Mouse (Mus musculus): ENCODE measurements around the gene Olfr745.

Gene Olfr745

DNA sequence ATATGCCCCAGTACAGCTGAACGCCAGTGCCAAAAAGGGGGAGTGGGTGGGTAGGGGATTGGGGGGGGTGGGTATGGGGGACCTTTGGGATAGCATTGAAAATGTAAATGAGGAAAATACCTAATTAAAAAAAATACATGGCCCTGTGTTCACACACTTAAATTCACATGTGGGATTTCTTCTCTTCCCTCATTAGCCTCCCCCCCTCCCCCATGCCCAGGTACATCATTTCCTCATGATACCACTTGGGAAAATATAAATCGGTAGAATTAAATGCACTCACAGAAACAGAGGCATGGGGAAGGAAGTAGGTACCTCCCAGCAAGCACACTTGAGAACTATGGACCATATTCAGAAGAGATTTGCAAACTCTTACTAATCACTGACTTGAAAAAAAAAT is at the start of gene Olfr745:
Gene Olfr745 (plus strand): TSS at position 301 of the 400 bp plus-strand sequence.
- no peak for DNase-seq (ENCODE audit: low read depth, low spot score)

DNA sequence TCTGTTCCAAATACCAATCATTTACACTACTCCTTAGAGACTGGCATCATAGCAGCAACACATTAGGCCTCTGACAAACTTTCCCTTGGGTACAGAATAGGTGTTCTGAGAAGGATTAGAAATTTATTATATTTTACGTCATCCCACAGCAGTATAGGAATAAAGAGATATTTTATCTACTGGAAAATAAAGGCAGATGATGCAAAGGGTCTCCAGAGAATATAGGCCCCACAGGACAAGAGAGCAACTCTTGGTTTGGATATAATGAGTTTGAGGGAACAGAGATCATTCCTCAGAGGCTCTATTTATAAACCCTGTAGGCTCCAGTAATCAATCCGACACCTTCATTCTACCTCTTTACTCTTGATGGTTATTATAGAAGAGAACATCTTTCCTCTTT is 24.6 kb upstream of the Olfr745 start, which contains the start of gene Olfr744:
Gene Olfr744 (plus strand): TSS at position 301 of the 400 bp plus-strand sequence.
- no peak for DNase-seq (ENCODE audit: low read depth, low spot score)

DNA sequence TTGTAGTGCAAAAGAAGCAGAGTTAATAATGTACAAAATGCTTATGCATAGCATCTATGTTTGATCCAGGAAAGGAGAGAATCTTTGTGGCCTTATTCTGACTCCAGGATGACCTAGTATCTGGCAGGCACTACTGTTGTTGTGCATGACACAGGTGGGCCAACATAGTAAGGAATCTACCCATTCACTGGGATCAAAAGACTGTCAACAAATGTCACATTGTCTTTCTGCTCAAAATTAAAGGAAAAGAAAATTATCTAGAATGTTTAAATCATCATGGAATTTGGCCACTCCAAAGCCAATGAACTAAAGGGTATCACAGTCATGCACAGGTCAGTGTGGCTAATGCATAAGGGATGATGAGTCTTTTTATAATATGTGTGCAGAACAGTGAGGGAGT is 7.6 kb downstream of the Olfr745 start, which contains the start of gene Olfr746:
Gene Olfr746 (plus strand): TSS at position 301 of the 400 bp plus-strand sequence.
- DNase-seq (ENCODE audit: low read depth, low spot score) = no peak

DNA sequence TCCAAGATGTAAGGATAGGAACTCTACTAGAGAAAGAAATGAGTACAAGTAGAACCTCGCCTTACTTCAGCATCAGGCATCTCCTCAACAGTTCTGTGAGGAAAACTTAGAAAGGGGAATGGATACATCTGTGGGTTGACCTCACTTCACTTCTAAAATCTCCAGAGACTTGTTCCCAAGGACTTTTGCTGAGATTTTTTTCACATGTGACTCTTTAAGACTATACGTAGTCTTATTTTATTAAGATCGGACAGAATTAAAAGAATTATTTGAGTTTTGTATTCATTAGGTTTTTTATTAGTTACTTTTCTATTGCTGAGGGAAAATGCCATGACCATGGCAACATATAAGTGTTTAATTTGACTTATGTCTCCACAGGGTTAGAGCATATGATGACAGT is 53.9 kb downstream of the Olfr745 start, which contains the start of gene Olfr747:
Gene Olfr747 (minus strand): TSS at position 101 of the 400 bp plus-strand sequence.
- DNase-seq (ENCODE audit: low read depth, low spot score) = no peak

All from R1 (cell line).